Mouse (Mus musculus) adrenal gland, postnatal 36 days (tissue): ENCODE results near the gene AA467197. TPM values are rescaled to one million over a fixed set of nuclear protein-coding genes. Genes with fewer than 3 reads are reported as not detected.

Experiments
- DNase-seq, 2 experiments: peaks; one replicate each; pipeline ENCODE4 v3.0.0; 2021; ENCODE audit warnings: mixed read lengths in 1 of 2
- long read RNA-seq, 2 experiments: library from polyadenylated mRNA; stranded (forward); transcript quantifications; one replicate each; pipeline ENCODE4 v2.0.0; 2021; ENCODE audit warnings: borderline sequencing depth in 2 of 2
- total RNA-seq, 2 experiments: library from RNA; stranded (reverse); gene quantifications; 2 replicates each; pipeline ENCODE4 v1.2.3; 2021

AA467197 gene
- 1 to 10 TPM in 1 of 2 experiments, under 1 TPM in 1; 0.72 to 1.8 TPM for total RNA-seq
- long read RNA-seq, experiment 1, partial matches to known transcripts: 0 of 6 reads
- long read RNA-seq, experiment 1, other reads (novel, unspliced or antisense): 0 of 6 reads
- long read RNA-seq, experiment 2: 0 reads

GRCm38 (mm10) chr2:122636686-122637085 is at the start of gene AA467197:
AA467197 (plus strand) TSS chr2:122636986.
- DNase-seq: no peak

DNA sequence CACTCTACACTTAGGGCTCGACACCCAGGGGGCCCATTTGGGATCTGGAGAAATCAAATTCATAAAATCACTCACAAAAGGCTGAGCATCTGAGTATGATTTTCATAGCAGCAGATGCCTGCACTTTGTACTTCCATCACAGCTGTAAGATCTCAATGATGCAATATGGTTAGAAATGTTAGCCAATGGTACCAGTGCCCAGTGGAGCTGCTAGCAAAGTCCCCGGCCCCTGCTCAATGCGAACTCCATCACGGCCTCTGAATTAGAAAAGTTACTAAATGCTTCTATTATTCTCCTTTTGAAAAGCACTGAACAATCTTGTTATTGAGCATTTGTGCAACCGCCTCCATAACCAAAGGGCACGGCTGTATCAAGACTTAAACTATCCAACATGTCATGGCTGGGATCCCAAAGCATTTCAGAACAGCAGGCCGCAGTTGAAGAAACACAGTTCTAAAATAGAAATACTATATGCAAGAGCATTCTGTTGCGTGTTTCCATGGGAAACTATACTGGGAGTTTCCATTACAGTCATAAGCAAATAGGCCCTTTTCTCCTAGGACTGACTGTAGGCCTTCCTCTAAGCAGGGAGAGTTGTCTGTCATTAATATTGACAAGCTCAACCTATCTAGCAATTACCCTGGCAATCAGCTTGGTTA is 48.8 kb upstream of the AA467197 start:
- DNase-seq: no peak

DNA sequence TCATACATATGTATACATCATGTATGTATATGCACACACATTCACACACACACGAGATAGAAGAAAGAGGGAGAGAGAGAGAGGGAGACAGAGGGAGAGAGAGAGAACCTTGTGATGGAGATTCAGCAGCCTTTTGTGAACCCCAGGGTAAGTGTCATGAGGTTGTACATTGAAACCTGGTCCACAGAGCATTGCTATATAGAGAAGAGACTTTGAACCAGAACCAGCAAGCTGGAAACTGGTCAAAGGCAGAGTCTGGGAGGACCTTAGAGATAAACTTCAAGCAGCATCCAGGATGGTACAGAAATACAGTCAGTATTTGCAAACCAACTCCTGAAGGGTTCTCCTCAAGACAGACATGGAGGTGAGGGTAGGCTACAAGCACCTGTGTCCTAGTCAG is 46.4 kb upstream of the AA467197 start:
- no peak for DNase-seq

DNA sequence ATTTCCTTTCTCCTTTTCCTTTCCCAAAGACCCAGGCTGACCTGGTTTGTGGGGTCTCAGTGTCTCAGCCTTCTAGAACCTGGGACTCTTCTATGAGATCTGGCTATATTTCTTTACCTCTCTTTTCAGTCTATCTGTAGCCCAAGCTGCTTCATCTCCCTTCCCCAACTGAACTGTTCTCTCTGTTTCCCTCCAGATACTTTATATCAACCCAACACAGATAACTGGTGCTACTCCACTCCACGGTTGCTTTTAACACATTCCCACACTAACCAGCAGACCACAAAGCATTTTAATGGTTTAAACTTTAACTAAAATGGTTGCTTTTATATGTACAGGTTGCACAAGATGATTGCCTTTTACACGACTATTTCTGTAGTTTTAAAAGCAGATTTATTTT is 45.6 kb upstream of the AA467197 start:
- no peak for DNase-seq

GRCm38 (mm10) chr2:122595461-122595860 is 41.3 kb upstream of the AA467197 start:
- no peak for DNase-seq

GRCm38 (mm10) chr2:122599736-122600135 is 37.0 kb upstream of the AA467197 start:
- DNase-seq: no peak

DNA sequence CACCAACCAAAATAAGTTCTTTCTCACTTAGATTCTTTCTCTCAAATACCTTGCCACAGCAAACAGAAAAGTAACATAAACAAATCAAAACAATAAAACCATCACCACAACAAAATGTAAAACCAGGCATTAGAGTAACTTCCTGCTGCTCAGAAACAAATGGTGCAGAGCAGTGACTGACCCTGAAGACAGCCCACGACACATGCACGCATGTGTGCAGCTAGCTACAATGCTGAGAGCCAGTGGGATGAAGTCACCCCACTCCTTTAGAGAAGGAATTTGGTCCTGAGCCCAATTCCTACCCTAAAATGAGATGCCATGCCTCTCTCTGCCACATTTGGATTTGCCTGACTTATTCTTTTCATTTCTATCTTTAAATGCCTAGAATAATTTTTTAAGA is 35.4 kb upstream of the AA467197 start:
- DNase-seq: no peak

- no peak for DNase-seq
These were observed 31.0 kb upstream of the AA467197 start for GRCm38 (mm10) chr2:122605829-122606228.

DNA sequence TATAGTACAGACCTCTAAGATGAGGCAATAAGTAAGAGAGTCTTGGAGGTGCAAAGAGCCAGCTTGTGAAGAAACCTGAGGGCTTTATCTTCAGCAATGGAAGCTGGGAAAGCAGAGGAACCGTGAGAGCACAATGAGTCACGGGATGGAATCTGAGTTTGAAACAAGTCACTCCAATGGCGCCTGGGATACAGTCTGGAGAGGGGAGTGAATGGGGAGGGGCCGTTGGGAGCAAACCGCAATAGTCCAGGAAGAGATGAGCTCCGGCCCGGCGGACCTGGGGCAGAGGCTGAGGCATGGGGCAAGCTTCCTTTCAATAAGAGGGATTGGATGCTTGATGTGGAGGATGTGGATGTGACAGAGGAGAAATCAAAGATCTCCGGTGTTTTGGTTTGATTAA is 28.0 kb upstream of the AA467197 start:
- no peak for DNase-seq

DNA sequence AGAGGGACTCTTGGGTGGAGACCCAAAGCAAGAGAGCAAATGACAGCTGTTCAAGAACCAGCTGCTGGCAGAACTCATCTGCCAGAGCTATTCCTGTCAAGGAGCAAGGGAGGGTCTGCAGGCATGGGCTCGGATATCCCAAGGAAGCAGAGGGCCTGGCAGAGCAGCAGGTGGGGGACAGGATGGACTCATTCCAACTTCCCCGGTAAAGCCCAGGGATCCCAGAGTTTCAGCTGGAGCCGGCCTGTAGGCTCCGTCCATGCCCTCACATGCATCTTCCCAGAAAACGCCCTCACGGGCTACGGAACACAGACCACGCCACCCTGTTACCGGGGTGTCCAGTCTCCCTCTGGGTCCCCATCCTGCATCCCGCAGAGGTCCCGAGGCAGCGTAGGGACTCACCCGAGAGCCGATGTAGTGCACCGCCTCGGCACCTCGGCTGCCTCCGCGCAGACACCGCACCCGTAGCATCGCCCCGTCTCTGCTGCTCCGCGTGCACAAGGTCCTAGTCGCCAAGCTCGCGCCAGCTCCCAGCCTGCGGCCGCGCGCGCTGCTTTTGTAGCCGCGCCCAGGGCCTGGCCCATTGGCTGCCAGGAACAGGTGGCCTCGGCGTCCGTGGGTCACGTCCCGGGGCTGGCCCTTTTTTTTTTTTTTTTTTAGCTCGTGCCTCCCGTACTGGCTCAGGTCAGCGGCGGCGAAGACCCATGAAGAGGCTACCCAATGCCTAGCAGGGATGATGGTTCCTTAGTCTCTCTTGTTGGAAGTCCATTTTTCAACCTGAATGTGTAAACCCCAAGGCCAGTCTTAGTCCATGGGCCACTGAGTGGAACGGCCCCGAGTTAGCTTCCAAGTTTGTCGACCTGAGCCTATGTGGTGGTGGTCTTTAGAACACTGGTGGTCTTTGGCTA is 25.8 kb upstream of the AA467197 start, which contains the start of gene Gatm:
Gatm (minus strand) TSS at position 558 of the 908 bp plus-strand sequence.
- peak; percentile 66 to 76 for DNase-seq

- DNase-seq: no peak
These were observed 25.2 kb upstream of the AA467197 start for GRCm38 (mm10) chr2:122611654-122611973.

DNA sequence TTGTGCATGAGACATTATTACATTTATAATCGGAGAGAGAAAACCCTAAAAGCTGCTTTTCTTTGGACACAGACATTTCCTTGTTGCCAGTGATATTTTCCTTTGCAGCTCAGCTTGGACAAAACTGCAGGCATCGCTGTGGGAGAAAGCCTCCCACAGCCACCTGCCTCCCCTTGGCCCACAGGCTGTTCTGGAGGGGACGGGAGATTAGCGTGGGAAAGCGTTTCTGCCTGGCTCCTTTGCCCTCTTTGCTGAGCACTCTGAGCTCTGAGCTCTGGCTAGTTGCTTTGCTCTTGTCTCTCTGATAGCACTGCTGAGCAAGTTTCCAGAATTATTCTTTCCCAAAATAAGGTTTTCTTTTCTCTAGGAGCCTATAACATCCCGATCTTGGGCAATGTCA is 20.5 kb upstream of the AA467197 start:
- no peak for DNase-seq

DNA sequence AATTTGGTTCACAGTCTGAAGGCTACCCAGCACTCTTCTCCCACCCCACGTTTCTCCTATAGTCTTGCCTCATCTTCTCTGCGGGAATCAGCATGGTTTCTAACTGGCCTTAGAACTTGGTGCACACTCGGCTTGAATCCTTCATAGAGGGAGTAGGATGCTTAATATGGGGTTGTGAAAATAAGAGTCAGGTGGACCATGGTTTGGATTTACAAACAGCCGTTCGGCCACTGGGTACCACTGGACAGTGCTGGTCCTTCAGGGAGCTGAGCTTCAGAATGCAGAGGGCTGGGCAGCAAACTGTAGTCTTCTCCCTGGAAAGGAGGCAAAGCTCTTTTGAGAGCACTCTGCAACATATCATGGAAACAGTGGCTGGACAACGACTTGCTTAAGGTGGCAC is 19.0 kb upstream of the AA467197 start:
- no peak for DNase-seq

DNA sequence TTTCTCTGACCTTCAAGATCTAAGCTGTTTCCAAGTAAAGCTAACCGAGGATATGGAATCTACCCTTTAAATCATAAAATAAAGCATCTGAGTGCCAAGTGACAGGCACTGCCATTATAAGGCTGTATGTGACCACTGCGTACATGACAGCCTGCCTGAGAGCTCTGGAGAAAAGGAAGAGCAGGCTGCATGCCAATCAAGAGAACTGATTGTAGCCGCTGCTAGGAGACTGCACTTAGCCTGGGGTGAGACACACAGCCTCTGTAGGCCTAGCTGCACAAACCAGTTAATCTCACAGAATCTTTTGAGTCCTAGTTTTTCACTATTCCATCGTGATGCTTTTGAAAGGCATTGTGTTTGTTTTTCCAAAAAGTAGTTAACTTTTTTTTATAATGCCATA is 18.1 kb upstream of the AA467197 start:
- DNase-seq: no peak

DNA sequence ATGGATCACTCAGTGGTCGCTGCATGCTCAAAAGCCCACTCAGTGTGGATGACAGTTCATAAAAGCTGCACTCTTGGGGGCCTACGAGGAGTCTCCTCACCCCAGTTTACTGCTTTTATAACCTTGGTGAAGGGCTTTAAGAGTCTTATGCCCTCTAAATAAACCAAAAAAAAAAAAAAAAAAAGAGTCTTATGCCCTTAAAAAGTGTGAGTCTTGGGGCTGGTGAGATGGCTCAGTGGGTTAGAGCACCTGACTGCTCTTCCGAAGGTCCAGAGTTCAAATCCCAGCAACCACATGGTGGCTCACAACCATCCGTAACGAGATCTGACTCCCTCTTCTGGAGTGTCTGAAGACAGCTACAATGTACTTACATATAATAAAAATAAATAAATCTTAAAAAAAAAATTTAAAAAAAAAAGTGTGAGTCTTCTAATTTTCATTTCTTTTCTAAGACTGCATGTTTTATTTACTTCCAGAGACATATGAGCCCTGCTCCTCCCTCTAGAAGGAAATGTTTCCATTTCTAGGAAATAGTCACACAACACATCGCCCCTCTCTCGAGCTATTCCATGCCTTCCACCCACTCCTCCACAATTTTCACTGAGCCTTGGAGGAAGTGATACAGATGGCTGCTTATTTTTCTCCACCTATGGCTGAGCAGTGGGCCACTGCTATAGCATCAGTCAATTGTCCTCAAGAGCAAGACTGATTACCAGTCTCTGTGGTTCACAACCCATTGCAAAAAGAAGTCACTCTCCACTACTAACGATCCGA is 15.3 kb upstream of the AA467197 start:
- no peak for DNase-seq

- no peak for DNase-seq
These were observed 10.9 kb upstream of the AA467197 start for GRCm38 (mm10) chr2:122625930-122626329.

DNA sequence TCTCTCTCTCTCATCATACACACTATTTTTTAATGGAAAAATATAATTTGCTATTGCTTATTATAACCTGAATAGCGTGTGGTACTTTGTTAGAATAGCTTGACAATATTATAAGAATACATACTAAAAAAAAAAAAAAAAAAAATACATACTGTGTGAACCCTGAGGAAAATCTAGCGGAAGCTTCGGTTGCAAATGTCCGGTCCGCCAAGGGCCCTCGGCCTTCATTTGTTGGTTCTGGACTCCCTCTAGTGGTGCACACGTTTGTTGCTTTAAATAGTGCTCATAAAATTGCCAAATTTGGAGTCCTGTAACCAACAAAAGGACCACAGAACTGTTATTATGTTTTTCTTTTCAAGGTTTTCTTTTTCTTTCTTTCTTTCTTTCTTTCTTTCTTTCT is 7.8 kb upstream of the AA467197 start:
- DNase-seq: peak; percentile 76 to 81

- no peak for DNase-seq
These were observed 6.9 kb upstream of the AA467197 start for GRCm38 (mm10) chr2:122629871-122630270.

GRCm38 (mm10) chr2:122630465-122631225 is 6.1 kb upstream of the AA467197 start:
- DNase-seq: peak; percentile 92 to 93

GRCm38 (mm10) chr2:122631226-122631801 is 5.5 kb upstream of the AA467197 start:
- peak; percentile 56 to 67 for DNase-seq

DNA sequence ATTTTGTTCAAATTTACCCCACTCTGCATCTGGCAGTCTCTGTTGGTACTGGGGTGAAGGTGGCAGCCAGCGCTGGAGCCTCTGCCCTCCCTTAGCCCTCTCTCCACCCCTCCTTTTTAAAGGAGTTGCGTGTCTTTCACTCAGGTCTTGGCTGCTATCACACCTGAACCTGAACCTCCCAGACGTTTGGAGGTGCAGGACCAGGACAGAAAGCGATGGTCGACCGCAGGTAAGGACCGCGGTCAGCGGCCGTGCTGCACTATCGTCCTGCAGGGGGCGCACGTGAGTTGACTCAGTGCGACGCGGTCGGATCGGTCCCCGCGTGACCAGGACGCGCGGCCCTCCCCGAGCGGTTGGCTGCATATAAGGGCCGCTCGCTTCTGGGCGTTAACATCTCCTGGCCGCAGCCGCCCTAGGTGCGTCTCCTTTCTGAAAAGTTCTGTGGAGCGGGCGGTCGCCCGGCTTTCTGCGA is 776 bp downstream of the AA467197 start:
- peak; percentile 82 to 90 for DNase-seq
